Mouse (Mus musculus): Measurements from ENCODE around the gene Lilrb4a. TPM values are rescaled to one million over a fixed set of nuclear protein-coding genes. Genes with fewer than 3 reads are reported as not detected.
"Not testable (repeated sequence)": the region's sequence is repeated elsewhere in the genome, so short reads cannot be mapped to it uniquely, and the experiment has no call there.

Lilrb4a gene
- polyA plus RNA-seq (2012; ENCODE audit: insufficient read depth, low replicate concordance) = 9.5 and 63.1 TPM in 2 replicates

- H3K36me3 ChIP-seq (replicated peaks; ENCODE audit: low read length) = peaks cover 14% of the 10 kb centered on the region
- H3K4me1 ChIP-seq = peaks cover 39% of the 10 kb centered on the region
- H3K27me3 ChIP-seq (replicated peaks); H3K9me3 ChIP-seq: not testable (repeated sequence)
- H3K4me3 ChIP-seq (replicated peaks) = peak within 1 kb of the TSS; percentile 89
Measured at GRCm38 (mm10) chr10:51490691-51491090, at the start of gene Lilrb4a. Lilrb4a (plus strand) TSS chr10:51490956.

DNA sequence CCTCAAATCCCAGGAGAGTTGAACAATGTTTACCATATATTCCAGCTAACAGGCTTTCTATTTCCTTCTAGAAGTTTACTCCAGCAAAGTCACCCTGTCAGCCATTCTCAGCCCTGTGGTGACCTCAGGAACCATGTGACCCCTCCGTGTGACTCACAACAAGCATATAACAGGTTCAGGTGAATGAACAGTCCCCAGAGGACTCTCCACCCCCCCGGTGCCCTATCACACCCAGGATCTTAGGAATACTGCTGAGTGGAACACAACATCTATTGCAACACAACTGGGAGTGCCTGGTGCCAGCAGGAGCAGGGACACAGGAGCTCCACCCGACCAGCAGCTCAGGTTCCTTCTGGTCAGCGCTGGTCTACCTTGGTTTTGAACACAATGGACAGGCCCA is 39.1 kb upstream of the Lilrb4a start:
- Histone ChIP-seq H3K27me3 (replicated peaks) (no peaks in the 10 kb centered on the region), H3K4me3 (replicated peaks) (no peak overlapping the region), H3K4me1 (peaks cover 43% of the 10 kb centered on the region), H3K9me3 (no peaks in the 10 kb centered on the region), H3K36me3 (replicated peaks; ENCODE audit: low read length) (no peaks in the 10 kb centered on the region)
- no peak for TF ChIP-seq FLI1 (IDR thresholded peaks at IDR 0.05; ENCODE audit: low read length)
- no peak for TF ChIP-seq GATA1 (IDR thresholded peaks at IDR 0.05; ENCODE audit: borderline replicate concordance, low read length)

DNA sequence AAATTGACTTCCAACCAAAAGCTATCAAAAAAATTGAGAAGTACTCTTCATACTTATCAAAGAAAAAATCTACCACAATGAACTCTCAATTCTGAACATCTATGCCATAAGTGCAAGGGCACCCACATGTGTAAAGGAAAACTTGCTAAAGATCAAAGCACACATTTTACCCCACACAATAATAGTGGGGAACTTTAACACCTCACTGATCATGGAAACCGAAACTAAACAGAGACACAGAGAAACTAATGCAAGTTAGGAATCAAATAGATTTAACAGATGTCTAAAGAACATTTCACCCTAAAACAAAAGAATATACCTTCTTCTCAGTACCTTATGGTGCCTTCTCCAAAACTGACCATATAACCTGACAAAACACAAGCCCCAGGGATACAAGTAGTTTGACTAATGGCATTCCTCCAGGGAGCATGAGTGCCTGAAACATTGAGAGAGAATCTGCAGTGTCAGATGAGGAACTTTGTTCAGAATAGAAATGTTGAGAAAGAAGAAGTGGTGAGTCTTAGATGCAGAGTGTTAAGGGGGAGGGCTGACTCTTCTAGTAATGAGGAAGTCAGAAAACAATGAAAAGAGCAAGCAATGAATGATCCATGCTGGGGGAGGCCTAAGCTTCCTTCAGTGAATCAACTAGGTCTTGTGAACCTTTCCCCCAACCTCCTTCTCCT is 37.0 kb upstream of the Lilrb4a start:
- no peaks in the 10 kb centered on the region for H3K9me3 ChIP-seq
- H3K4me3 ChIP-seq (replicated peaks) = peak overlapping the region; percentile 50
- peaks cover 44% of the 10 kb centered on the region for H3K4me1 ChIP-seq
- no peaks in the 10 kb centered on the region for H3K36me3 ChIP-seq (replicated peaks; ENCODE audit: low read length)
- H3K27me3 ChIP-seq (replicated peaks) = no peaks in the 10 kb centered on the region
- TF ChIP-seq FLI1 (IDR thresholded peaks at IDR 0.05; ENCODE audit: low read length) (no peak), GATA1 (IDR thresholded peaks at IDR 0.05; ENCODE audit: borderline replicate concordance, low read length) (no peak)

DNA sequence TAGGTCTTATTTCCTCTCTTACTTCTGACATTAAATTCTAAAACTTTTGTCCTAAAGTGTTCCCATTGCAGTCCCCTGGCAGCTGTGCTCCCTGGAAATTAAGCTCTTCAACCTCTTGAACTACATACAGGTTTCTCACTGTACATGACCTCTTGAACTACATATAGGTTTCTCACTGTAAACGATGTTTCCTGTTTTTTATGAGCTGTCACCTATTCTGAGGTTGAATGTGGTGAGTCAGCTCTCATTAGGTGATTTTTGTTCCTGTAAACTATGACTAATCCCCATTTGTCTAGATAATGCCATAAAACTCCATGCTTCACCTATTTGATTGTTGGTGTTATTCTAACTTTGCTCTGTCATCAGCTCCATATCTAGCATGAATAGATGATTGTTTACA is 36.4 kb upstream of the Lilrb4a start:
- Histone ChIP-seq H3K36me3 (replicated peaks; ENCODE audit: low read length) (no peaks in the 10 kb centered on the region), H3K4me1 (peaks cover 50% of the 10 kb centered on the region), H3K9me3 (no peaks in the 10 kb centered on the region), H3K4me3 (replicated peaks) (no peak overlapping the region), H3K27me3 (replicated peaks) (no peaks in the 10 kb centered on the region)
- TF ChIP-seq FLI1 (IDR thresholded peaks at IDR 0.05; ENCODE audit: low read length) = no peak
- no peak for TF ChIP-seq GATA1 (IDR thresholded peaks at IDR 0.05; ENCODE audit: borderline replicate concordance, low read length)

GRCm38 (mm10) chr10:51455762-51456161 is 35.0 kb upstream of the Lilrb4a start:
- peaks cover 64% of the 10 kb centered on the region for H3K4me1 ChIP-seq
- no peaks in the 10 kb centered on the region for H3K36me3 ChIP-seq (replicated peaks; ENCODE audit: low read length)
- H3K4me3 ChIP-seq (replicated peaks) = no peak overlapping the region
- H3K27me3 ChIP-seq (replicated peaks) = no peaks in the 10 kb centered on the region
- H3K9me3 ChIP-seq = no peaks in the 10 kb centered on the region
- TF ChIP-seq GATA1 (IDR thresholded peaks at IDR 0.05; ENCODE audit: borderline replicate concordance, low read length) (no peak), FLI1 (IDR thresholded peaks at IDR 0.05; ENCODE audit: low read length) (no peak)

DNA sequence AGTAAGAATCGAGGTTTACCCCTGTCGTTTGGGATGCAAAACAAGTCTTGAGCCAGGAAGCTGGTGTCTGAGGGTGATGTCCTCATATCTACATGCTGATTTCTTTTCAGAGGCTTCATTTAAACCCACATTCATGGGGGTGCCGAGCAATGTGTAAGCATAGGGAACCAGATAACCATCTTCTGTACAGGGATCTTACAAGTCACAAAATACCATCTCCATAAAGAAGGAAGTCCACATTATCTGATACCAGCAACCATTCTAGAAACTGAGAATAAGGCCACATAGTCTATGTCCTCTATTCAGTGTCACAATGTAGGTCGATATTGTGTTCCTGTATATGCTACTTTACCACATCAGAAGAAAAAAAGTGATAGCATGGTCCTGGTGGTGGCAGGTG is 34.4 kb upstream of the Lilrb4a start:
- Histone ChIP-seq H3K36me3 (replicated peaks; ENCODE audit: low read length) (no peaks in the 10 kb centered on the region), H3K27me3 (replicated peaks) (no peaks in the 10 kb centered on the region), H3K9me3 (no peaks in the 10 kb centered on the region), H3K4me1 (peaks cover 66% of the 10 kb centered on the region), H3K4me3 (replicated peaks) (no peak overlapping the region)
- TF ChIP-seq GATA1 (IDR thresholded peaks at IDR 0.05; ENCODE audit: borderline replicate concordance, low read length) (no peak), FLI1 (IDR thresholded peaks at IDR 0.05; ENCODE audit: low read length) (no peak)

- H3K36me3 ChIP-seq (replicated peaks; ENCODE audit: low read length); H3K9me3 ChIP-seq; H3K4me3 ChIP-seq (replicated peaks); H3K27me3 ChIP-seq (replicated peaks): not testable (repeated sequence)
- H3K4me1 ChIP-seq = peaks cover 30% of the 10 kb centered on the region
Measured at GRCm38 (mm10) chr10:51463800-51464199, 27.0 kb upstream of the Lilrb4a start.

GRCm38 (mm10) chr10:51480397-51480796 is 10.4 kb upstream of the Lilrb4a start, which contains the start of the genes Gm49339 and Lilr4b:
Gm49339 (plus strand) TSS chr10:51480612.
Lilr4b (plus strand) TSS chr10:51480632.
- not testable (repeated sequence) for H3K9me3 ChIP-seq; H3K27me3 ChIP-seq (replicated peaks)
- peaks cover 42% of the 10 kb centered on the region for H3K4me1 ChIP-seq
- peak within 1 kb of the TSS; percentile 83 for H3K4me3 ChIP-seq (replicated peaks)
- peaks cover 16% of the 10 kb centered on the region for H3K36me3 ChIP-seq (replicated peaks; ENCODE audit: low read length)

DNA sequence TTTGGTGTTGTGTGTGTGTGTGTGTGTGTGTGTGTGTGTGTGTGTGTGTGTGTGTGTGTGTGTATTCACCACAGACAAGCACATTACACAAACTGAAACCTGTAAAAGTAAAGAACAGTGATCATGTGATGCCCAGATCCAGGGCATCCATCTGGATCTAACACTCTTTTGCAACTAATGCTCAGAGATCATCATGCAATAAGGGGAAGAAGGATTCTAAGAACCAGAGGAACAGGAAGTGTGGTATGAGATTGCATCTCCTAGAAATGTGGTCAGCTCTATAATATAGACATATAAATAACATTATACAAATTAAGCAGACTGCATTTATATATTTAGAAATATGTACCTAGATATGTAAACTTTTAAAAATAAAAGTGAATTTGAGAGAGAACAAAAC is 29.3 kb downstream of the Lilrb4a start:
- no peaks in the 10 kb centered on the region for H3K27me3 ChIP-seq (replicated peaks)
- H3K9me3 ChIP-seq = no peaks in the 10 kb centered on the region
- no peaks in the 10 kb centered on the region for H3K36me3 ChIP-seq (replicated peaks; ENCODE audit: low read length)
- H3K4me3 ChIP-seq (replicated peaks) = no peak overlapping the region
- H3K4me1 ChIP-seq = peaks cover 42% of the 10 kb centered on the region
- no peak for TF ChIP-seq GATA1 (IDR thresholded peaks at IDR 0.05; ENCODE audit: borderline replicate concordance, low read length)
- no peak for TF ChIP-seq FLI1 (IDR thresholded peaks at IDR 0.05; ENCODE audit: low read length)

DNA sequence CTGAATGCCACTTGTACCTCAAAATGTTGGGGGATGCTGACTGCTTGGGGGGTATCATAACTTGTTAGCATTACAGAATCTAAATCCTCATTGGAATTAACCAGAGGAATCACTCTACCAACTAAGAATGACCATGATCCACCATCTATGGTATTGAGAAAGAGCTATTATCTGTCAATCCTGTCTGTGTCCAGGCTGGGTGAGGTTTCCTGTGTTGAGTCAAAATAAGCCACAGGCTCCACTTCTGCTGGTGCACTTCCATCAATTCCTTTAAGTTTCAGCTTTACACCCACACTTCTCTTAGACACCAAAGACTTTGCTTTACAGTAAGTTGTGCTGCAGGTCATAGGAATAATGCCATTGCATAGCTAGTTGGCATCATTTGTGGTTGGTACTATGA is 30.7 kb downstream of the Lilrb4a start:
- Histone ChIP-seq H3K36me3 (replicated peaks; ENCODE audit: low read length) (no peaks in the 10 kb centered on the region), H3K27me3 (replicated peaks) (no peaks in the 10 kb centered on the region), H3K4me3 (replicated peaks) (peak overlapping the region; percentile 62), H3K9me3 (no peaks in the 10 kb centered on the region), H3K4me1 (peaks cover 48% of the 10 kb centered on the region)
- no peak for TF ChIP-seq GATA1 (IDR thresholded peaks at IDR 0.05; ENCODE audit: borderline replicate concordance, low read length)
- TF ChIP-seq FLI1 (IDR thresholded peaks at IDR 0.05; ENCODE audit: low read length) = no peak

- Histone ChIP-seq H3K36me3 (replicated peaks; ENCODE audit: low read length) (peaks cover 6% of the 10 kb centered on the region), H3K27me3 (replicated peaks) (no peaks in the 10 kb centered on the region), H3K9me3 (peaks cover 4% of the 10 kb centered on the region; the same call in 1 of the 2 replicates), H3K4me1 (peaks cover 73% of the 10 kb centered on the region), H3K4me3 (replicated peaks) (no peak overlapping the region)
- TF ChIP-seq FLI1 (IDR thresholded peaks at IDR 0.05; ENCODE audit: low read length) (no peak), GATA1 (IDR thresholded peaks at IDR 0.05; ENCODE audit: borderline replicate concordance, low read length) (no peak)
Measured at GRCm38 (mm10) chr10:51526090-51526489, 35.3 kb downstream of the Lilrb4a start.

Data from megakaryocyte, embryonic 14.5 days (primary cell).